Mouse (Mus musculus) layer of hippocampus, postnatal 10 days (tissue): ENCODE results near the gene Nemf. TPM values are rescaled to one million over a fixed set of nuclear protein-coding genes. Genes with fewer than 3 reads are reported as not detected.
"Not testable (repeated sequence)": the region's sequence is repeated elsewhere in the genome, so short reads cannot be mapped to it uniquely, and the experiment has no call there.

ENCODE experiments used
- DNase-seq, 2 experiments: peaks; one replicate each; pipeline ENCODE4 v3.0.0; 2021; ENCODE audit warnings: low spot score in 2 of 2
- total RNA-seq, 2 experiments: library from RNA; stranded (reverse); gene quantifications; 2 replicates each; pipeline ENCODE4 v1.2.3; 2021

The Nemf gene
- total RNA-seq, 2 experiments from 2014 or later: 44.7 to 52.6 TPM

- no peak for DNase-seq
Measured at GRCm38 (mm10) chr12:69373850-69374766, 17.1 kb upstream of the Nemf start.

- DNase-seq: peak in 1 of 2 experiments; percentile 26
Measured at GRCm38 (mm10) chr12:69372731-69373331, 15.9 kb upstream of the Nemf start.

GRCm38 (mm10) chr12:69371854-69372671, 15.1 kb upstream of the Nemf start, which contains the start of the genes Arf6 and Gm9887:
Gene Arf6 (plus strand): TSS chr12:69372150.
Gene Gm9887 (minus strand): TSS chr12:69372458.
- DNase-seq: peak; percentile 98 to 99

GRCm38 (mm10) chr12:69371421-69371853, 14.5 kb upstream of the Nemf start:
- DNase-seq: no peak

GRCm38 (mm10) chr12:69370936-69371335, 14.0 kb upstream of the Nemf start:
- DNase-seq: no peak

DNA sequence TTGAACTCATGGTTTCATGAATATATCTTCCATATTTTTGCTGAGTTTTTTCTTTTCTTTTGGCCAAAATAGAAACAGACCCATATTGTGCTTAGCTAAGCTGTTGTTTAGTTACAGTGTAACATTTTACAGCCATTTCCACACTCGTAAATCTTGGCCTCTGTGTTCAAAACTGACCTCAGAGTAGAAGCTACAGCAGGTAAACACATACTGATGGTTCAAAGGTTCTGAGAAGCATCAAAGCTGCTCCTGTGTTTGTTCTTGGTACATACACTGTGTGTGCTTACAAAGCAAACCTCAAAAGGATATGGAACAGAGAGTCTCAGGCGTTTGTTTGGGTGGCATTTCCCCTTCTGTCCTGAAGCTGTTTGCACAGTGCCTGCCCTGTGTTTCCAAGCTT, 10.6 kb upstream of the Nemf start:
- no peak for DNase-seq

- DNase-seq: no peak
Measured at GRCm38 (mm10) chr12:69366424-69366823, 9.5 kb upstream of the Nemf start.

DNA sequence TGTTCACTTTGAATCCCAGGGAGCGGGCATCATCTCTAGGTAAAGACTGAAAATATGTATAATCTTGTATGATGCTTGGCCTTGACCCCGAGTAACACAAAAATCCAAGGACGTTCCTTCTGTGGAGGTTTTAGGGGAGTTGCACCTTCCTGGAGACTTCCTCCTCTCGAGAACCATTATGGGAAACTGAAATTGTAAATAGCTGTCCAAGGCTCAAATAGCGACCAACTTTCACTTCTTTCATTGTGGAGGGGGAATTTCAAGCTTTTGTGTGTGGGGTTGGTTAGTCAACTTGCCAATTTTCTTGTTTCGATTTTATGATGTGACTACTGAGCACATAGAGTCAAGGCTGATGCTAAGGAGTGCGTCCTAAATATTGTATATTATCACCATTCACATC, 8.8 kb upstream of the Nemf start:
- no peak for DNase-seq

DNA sequence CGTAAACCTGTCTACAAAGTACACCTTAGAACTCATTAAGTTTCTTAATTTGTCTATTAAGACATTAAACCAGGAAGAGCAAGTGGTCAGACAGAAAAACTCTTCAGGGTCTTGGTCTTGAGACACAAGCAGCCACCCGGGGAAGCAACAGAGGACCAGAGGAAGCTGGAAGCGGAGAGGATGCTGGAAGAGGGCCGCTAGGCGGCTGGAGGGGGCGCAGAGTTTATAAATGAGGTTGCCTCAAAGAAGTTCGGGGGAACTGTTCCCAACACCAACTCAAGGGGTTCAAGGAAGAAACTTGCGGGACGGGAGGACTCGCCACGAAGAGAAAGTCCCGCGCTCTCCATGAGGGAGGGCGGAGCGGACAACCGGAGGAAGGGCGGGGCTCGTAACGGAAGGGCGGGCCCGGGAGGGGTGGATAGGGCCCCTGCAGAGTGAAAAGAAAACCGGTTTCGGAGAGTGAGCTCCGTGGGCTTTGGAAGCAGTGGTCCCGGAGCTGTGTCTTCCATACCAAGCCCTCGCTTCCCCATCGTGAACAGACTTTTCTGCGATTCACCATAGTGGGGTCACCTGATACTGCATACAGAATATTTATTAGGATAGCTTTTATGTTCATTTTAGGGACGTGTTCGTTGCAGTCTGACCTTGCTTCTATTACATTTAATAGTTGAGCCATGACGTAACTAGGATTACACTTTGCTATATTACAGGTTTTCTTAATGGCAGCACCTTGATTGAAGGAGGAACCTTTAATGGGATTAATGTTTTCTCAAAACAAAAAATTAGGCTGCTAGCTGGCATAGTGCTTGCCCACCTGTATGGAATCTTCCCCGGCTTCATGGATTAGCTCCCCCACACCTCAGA, 7.2 kb upstream of the Nemf start:
- peak; percentile 18 to 66 for DNase-seq

DNA sequence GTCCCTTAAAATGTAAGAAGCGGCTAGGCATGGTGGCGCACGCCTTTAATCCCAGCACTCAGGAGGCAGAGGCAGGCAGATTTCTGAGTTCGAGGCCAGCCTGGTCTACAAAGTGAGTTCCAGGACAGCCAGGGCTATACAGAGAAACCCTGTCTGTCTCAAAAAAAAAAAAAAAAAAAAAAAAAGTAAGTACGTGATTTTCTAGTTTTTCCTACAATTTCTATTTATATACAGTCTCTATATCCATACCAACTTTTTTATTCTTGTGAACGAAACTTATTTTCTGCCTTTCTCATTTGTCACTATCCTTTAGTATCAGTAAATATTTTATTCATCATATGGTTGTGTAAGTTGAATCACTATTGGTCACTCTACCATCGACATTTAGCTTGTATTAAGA, 6.1 kb upstream of the Nemf start:
- not testable (repeated sequence) for DNase-seq

- DNase-seq: no peak
Measured at GRCm38 (mm10) chr12:69362388-69362787, 5.4 kb upstream of the Nemf start.

- no peak for DNase-seq
Measured at GRCm38 (mm10) chr12:69361919-69362318, 5.0 kb upstream of the Nemf start.

DNA sequence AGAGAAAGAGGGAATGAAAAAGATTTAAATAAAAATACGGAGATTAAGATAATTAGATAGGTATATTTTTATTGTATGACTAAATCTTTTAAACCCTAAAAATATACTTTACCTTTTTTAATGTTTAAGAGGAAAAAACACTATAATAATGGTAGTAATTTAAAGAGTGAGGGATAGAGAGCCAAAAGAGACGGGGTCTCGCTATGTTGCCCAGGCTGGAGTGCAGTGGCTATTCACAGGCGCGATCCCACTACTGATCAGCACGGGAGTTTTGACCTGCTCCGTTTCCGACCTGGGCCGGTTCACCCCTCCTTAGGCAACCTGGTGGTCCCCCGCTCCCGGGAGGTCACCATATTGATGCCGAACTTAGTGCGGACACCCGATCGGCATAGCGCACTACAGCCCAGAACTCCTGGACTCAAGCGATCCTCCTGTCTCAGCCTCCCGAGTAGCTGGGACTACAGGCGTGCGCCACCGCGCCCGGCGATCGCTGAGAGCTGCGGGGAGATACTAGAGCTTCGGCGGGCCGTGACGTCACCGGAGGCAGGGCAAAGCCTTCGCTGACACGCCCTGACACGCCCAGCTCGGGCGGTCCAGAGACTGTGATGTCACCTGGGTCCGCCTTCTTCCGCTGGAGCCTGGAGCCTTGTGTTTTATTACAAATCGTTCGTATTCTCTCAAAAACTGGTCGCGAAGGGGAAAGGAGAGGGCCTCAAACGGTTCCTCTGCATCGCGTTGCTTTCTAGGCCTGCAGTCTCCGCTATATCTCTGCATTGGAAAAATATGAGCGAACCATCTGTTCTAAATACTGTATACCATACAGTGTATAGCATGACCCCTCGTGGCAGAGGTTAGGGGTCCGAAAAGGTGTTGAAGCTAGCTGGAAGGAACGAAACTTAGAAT, 4.3 kb upstream of the Nemf start:
- peak; percentile 99 for DNase-seq

DNA sequence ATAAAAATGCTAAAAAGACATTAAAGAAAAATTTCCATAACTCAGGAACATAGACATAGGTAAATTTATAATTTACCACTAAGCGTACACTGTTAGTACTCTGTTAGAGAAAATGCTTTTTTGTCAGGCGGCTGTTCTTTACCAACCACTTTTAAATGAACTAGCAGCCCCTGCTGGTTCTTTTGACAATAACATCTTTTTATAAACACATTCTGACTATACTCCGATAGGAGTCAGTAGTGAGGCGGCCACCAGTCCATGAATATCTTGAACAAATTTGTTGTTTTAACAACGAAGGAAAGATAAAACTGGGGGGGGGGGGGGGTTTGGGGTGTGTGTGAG, 3.7 kb upstream of the Nemf start:
- peak; percentile 32 to 54 for DNase-seq

- DNase-seq: no peak
Measured at GRCm38 (mm10) chr12:69357300-69357646, 308 bp upstream of the Nemf start.

- no peak for DNase-seq
Measured at GRCm38 (mm10) chr12:69351685-69352084, 5.3 kb downstream of the Nemf start.

DNA sequence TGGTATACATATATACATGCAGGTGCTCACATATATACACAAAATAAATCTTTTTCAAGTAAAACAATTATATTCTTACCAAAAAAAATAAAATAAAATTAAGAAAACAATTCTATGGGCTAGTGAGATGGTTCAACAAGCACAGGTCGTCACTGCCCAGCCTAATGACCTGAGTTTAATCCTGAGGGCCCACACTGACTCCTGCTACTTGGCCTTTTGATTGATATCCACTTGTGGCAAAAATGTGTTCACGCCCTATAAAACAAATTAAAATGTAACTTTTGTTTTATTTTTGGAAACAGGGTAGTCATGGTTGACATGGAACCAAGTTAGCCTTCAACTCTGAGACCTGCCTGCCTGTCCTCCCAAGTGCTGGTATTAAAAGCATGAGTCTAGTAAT, 7.0 kb downstream of the Nemf start:
- no peak for DNase-seq

DNA sequence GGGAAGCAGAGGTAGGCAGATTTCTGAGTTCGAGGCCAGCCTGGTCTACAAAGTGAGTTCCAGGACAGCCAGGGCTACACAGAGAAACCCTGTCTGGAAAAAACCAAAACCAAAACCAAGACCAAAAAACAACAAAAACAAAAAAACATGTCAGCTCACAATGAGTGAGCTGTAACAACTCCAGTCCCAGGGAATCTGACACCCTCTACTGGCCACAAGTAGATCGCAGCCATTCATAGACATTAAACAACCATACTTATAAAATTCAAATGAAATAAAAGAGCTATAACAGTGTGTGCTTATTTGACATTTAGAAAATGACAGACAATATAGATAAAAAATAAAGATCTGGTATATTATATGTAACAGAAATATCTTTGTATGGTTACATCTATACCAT, 23.4 kb downstream of the Nemf start:
- DNase-seq: peak in 1 of 2 experiments; percentile 24

DNA sequence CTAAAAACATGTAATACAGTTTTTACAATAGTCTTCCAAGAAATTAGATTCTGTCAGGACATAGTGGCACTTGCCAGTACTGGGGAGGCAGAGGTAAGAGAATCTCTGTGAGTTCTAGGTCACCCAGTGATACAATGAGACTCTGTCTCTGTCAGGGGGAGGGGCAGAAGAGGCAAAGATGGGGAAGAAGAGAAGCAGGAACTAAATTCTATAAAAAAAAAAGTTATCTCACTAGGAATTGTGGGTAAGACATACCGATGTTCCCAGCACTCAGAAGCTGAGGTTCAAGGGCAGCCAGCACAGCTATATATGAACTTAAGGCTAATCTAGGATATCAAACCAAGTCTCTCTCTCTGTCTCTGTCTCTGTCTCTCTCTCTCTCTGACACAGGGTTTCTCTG, 24.8 kb downstream of the Nemf start:
- DNase-seq: no peak

DNA sequence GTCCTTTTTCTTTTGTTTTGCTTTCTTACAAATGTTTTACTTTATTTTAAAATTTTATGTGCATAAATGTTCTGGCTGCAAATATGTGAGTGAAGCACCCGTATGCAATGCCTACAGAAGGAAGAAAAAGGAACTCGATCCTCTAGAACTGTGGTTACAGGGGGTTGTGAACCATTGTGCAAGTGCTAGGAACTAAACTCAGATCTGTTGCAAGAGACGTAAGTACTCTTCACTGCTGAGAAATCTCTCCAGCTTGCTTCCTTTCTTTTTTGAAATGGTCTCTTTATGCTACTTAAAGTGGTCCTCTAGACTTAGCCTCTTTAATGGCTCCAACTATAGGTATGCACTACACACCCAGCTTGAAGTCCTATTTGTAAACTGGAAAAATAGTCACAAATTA, 25.8 kb downstream of the Nemf start:
- DNase-seq: no peak
